15 mouse cellular contexts compared by ENCODE assay signal in genomic region chr1:87637878-87638600, GRCm38 (mm10). TPM values are rescaled to one million over a fixed set of nuclear protein-coding genes. Genes with fewer than 3 reads are reported as not detected.
A peak's percentile ranks its signal among the peaks of the same experiment; 100 is the strongest.
DNase-seq lines count a peak whose midpoint lies in the region; ATAC-seq and TF ChIP-seq lines count a peak whose summit lies in the region.
"Had no signal": no experiment of that assay in that cellular context is flagged by ENCODE, and none has a peak within 500 bp of the region (broad histone marks: within the 10 kb centered on the region; RNA-seq: fewer than 3 reads in every experiment).

No protein-coding gene starts in this region.

- TF ChIP-seq CTCF in spleen, adult 2 months (IDR thresholded peaks at IDR 0.05; ENCODE audit: extremely low read depth, insufficient read depth, insufficient read length, insufficient replicate concordance): no peak
- no peak for TF ChIP-seq CTCF in liver, embryonic 14.5 days (IDR thresholded peaks at IDR 0.05; ENCODE audit: low read depth)

- peaks cover 48% of the 10 kb centered on the region for H3K4me1 ChIP-seq in spleen, adult 2 months (ENCODE audit: control insufficient read depth, insufficient read depth, insufficient read length)
- peaks cover 30 to 57% of the 10 kb centered on the region in 2 experiments for H3K4me1 ChIP-seq in liver, embryonic 14.5 days (replicated peaks; ENCODE audit: control insufficient read depth in 2 of 2, insufficient read depth in 2 of 2, low read length in 1 of 2)
- H3K4me1 ChIP-seq in neural tube, embryonic 15.5 days: no peaks in the 10 kb centered on the region
- 0 out of 2 replicates have a peak, but pooled peaks cover 6% of the 10 kb centered on the region for H3K4me1 ChIP-seq in kidney, embryonic 14.5 days (ENCODE audit: control insufficient read depth, insufficient read depth, low read length)
- H3K4me1 ChIP-seq: embryonic facial prominence, embryonic 15.5 days; neural tube, embryonic 12.5 days had no signal

- peak; percentile 81 for TF ChIP-seq EP300 in liver, embryonic 14.5 days (IDR thresholded peaks at IDR 0.05; ENCODE audit: low read depth)

- ATAC-seq in common myeloid progenitor, adult 5-6 weeks (replicated peaks; ENCODE audit: low read depth, poor library complexity, severe bottlenecking): 0 out of 2 replicates have a peak, but pooled peaks have one; percentile 7
- peak; percentile 83 for ATAC-seq in liver, embryonic 14.5 days (ENCODE audit: insufficient read depth)
- no peak for ATAC-seq in neural tube, embryonic 15.5 days (ENCODE audit: low FRiP score)
- ATAC-seq in kidney, embryonic 14.5 days (ENCODE audit: low FRiP score, low TSS enrichment): no peak

- DNase-seq in spleen, adult 2 months (ENCODE audit: low read depth in 1 of 2, low spot score in 2 of 2): no peak
- no peak for DNase-seq in spleen, postnatal 10 days (ENCODE audit: low spot score in 2 of 2)
- DNase-seq in liver, embryonic 14.5 days (ENCODE audit: low read depth in 3 of 3, low spot score in 3 of 3): peak; percentile 54 to 73 (median 65)
- peak; percentile 77 for DNase-seq in splenic B cell, adult 2 months (ENCODE audit: low read depth, low spot score)
- DNase-seq: cerebellum, postnatal 14 days; kidney, postnatal 14 days; right cerebral cortex, adult 18-20 months had no signal

- peak overlapping the region; percentile 79 for H3K27ac ChIP-seq in spleen, adult 2 months (ENCODE audit: insufficient read depth, low read length)
- peak overlapping the region; percentile 97 for H3K27ac ChIP-seq in liver, embryonic 14.5 days
- H3K27ac ChIP-seq in neural tube, embryonic 15.5 days (replicated peaks): no peak overlapping the region
- no peak overlapping the region for H3K27ac ChIP-seq in kidney, embryonic 14.5 days (ENCODE audit: low read depth, low read length)
- H3K27ac ChIP-seq: embryonic facial prominence, embryonic 15.5 days; hindbrain, embryonic 14.5 days; left cerebral cortex, adult 2 months; midbrain, embryonic 10.5 days; neural tube, embryonic 12.5 days had no signal

- no peak; the same call in 1 of the 2 replicates for TF ChIP-seq POLR2A in spleen, adult 2 months (IDR thresholded peaks at IDR 0.05; ENCODE audit: low read depth, low read length)

- H3K9ac ChIP-seq in liver, embryonic 14.5 days (replicated peaks): peak overlapping the region; percentile 38
- no peak overlapping the region for H3K9ac ChIP-seq in neural tube, embryonic 15.5 days (replicated peaks)
- no peak overlapping the region for H3K9ac ChIP-seq in kidney, embryonic 14.5 days (ENCODE audit: low read depth, low read length)
- H3K9ac ChIP-seq: embryonic facial prominence, embryonic 15.5 days; hindbrain, embryonic 14.5 days; neural tube, embryonic 12.5 days had no signal

- H3K4me2 ChIP-seq in liver, embryonic 14.5 days (ENCODE audit: low read depth): peak overlapping the region; percentile 55
- no peak overlapping the region for H3K4me2 ChIP-seq in neural tube, embryonic 15.5 days
- H3K4me2 ChIP-seq in kidney, embryonic 14.5 days (replicated peaks; ENCODE audit: low read depth, low read length): no peak overlapping the region
- H3K4me2 ChIP-seq: embryonic facial prominence, embryonic 15.5 days; hindbrain, embryonic 14.5 days; neural tube, embryonic 12.5 days had no signal

- 25% methylated on average over 4 of the region's 4 CpGs for WGBS in spleen, adult 2 months
- WGBS in liver, embryonic 14.5 days (ENCODE audit: insufficient replicate concordance): 52% methylated on average over 4 of the region's 4 CpGs
- 92% methylated on average over 4 of the region's 4 CpGs for WGBS in neural tube, embryonic 15.5 days
- WGBS in kidney, embryonic 14.5 days: 89% methylated on average over 4 of the region's 4 CpGs

- H3K27me3 ChIP-seq in spleen, adult 2 months (ENCODE audit: control insufficient read depth, insufficient read depth, low read length): no peaks in the 10 kb centered on the region
- no peaks in the 10 kb centered on the region for H3K27me3 ChIP-seq in liver, embryonic 14.5 days (ENCODE audit: control insufficient read depth, insufficient read depth, low read length)
- no peaks in the 10 kb centered on the region for H3K27me3 ChIP-seq in splenic B cell, adult 2 months (ENCODE audit: control insufficient read depth, insufficient read depth, low read length, poor library complexity, severe bottlenecking)
- H3K27me3 ChIP-seq in neural tube, embryonic 15.5 days (replicated peaks): no peaks in the 10 kb centered on the region
- no peaks in the 10 kb centered on the region for H3K27me3 ChIP-seq in kidney, embryonic 14.5 days (ENCODE audit: control insufficient read depth, insufficient read depth, low read length)
- H3K27me3 ChIP-seq: embryonic facial prominence, embryonic 15.5 days; neural tube, embryonic 12.5 days had no signal

- H3K36me3 ChIP-seq in spleen, adult 2 months (ENCODE audit: control insufficient read depth, insufficient read depth, low read length): peaks cover 11% of the 10 kb centered on the region; the same call in 1 of the 2 replicates
- H3K36me3 ChIP-seq in liver, embryonic 14.5 days (replicated peaks; ENCODE audit: control insufficient read depth, insufficient read depth, low read depth): no peaks in the 10 kb centered on the region
- peaks cover 5% of the 10 kb centered on the region; the same call in 1 of the 2 replicates for H3K36me3 ChIP-seq in splenic B cell, adult 2 months (ENCODE audit: control insufficient read depth, insufficient read depth, low read length, poor library complexity, severe bottlenecking)
- H3K36me3 ChIP-seq in neural tube, embryonic 15.5 days: no peaks in the 10 kb centered on the region
- H3K36me3 ChIP-seq in kidney, embryonic 14.5 days (ENCODE audit: control insufficient read depth, insufficient read depth, low read length): no peaks in the 10 kb centered on the region
- H3K36me3 ChIP-seq: embryonic facial prominence, embryonic 15.5 days; midbrain, embryonic 10.5 days; neural tube, embryonic 12.5 days had no signal

- no peak overlapping the region for H3K4me3 ChIP-seq in spleen, adult 2 months (ENCODE audit: extremely low read depth, insufficient read depth, insufficient read length)
- no peak overlapping the region for H3K4me3 ChIP-seq in liver, embryonic 14.5 days (ENCODE audit: insufficient read depth in 1 of 2, low read depth in 2 of 2, low read length in 2 of 2)
- no peak overlapping the region for H3K4me3 ChIP-seq in neural tube, embryonic 15.5 days (replicated peaks)
- no peak overlapping the region for H3K4me3 ChIP-seq in kidney, embryonic 14.5 days (ENCODE audit: low read length)
- H3K4me3 ChIP-seq: embryonic facial prominence, embryonic 15.5 days; left cerebral cortex, adult 2 months; midbrain, embryonic 10.5 days; neural tube, embryonic 12.5 days had no signal

- no peaks in the 10 kb centered on the region for H3K9me3 ChIP-seq in liver, embryonic 14.5 days (ENCODE audit: control insufficient read depth, low read length)
- no peaks in the 10 kb centered on the region for H3K9me3 ChIP-seq in neural tube, embryonic 15.5 days (replicated peaks)
- H3K9me3 ChIP-seq in kidney, embryonic 14.5 days (ENCODE audit: control insufficient read depth, low read length): no peaks in the 10 kb centered on the region
- H3K9me3 ChIP-seq: embryonic facial prominence, embryonic 15.5 days; midbrain, embryonic 10.5 days; neural tube, embryonic 12.5 days had no signal

RNA-seq across cellular contexts. Expression of gene Inpp5d, which starts 17.9 kb away (rescaled TPM):
- polyA plus RNA-seq in spleen, adult 2 months (2012; rRNA removed): 204 and 282 TPM in 2 replicates
- 71.7 and 87.7 TPM in 2 replicates for total RNA-seq in common myeloid progenitor, adult 5-6 weeks (2017)
- polyA plus RNA-seq in liver, embryonic 14.5 days (2012; rRNA removed): 5.7 and 9.3 TPM in 2 replicates
- 11.1 and 13.0 TPM in 2 replicates for polyA plus RNA-seq in liver, embryonic 14.5 days (2014; fragmentation: Nextera tagmentation; extraction: Ambion mirVana)
- polyA plus RNA-seq in neural tube, embryonic 15.5 days (2015; fragmentation: Nextera tagmentation; extraction: Ambion mirVana): 3.2 and 7.6 TPM in 2 replicates
- 3.6 and 7.5 TPM in 2 replicates for polyA plus RNA-seq in kidney, embryonic 14.5 days (2014; fragmentation: Nextera tagmentation; extraction: Ambion mirVana)

Comparison
In these comparisons a context has a peak if more than half of its experiments do, and no peak if none do; other contexts are left out.
1. DNase-seq: peak in liver, embryonic 14.5 days (3 of 3) and splenic B cell, adult 2 months (single experiment); none in spleen, adult 2 months (0 of 2) and spleen, postnatal 10 days (0 of 2).
2. H3K27ac ChIP-seq: peak in spleen, adult 2 months (single experiment) and liver, embryonic 14.5 days (single experiment); none in neural tube, embryonic 15.5 days (single experiment) and kidney, embryonic 14.5 days (single experiment).
3. ATAC-seq: peak in common myeloid progenitor, adult 5-6 weeks (single experiment) and liver, embryonic 14.5 days (single experiment); none in neural tube, embryonic 15.5 days (single experiment) and kidney, embryonic 14.5 days (single experiment).
4. RNA of gene Inpp5d, which starts 17.9 kb away (polyA plus RNA-seq): 204 to 282 TPM in spleen, adult 2 months; 5.7 to 13.0 TPM in liver, embryonic 14.5 days, 3.6 to 7.5 TPM in kidney, embryonic 14.5 days and 3.2 to 7.6 TPM in neural tube, embryonic 15.5 days; every median in the first group is over 10 times any median in the second.